ENCODE assay signal across 22 mouse cellular contexts in genomic region chr9:86991758-86992157, GRCm38 (mm10). TPM values are rescaled to one million over a fixed set of nuclear protein-coding genes. Genes with fewer than 3 reads are reported as not detected.
"Had no signal": no experiment of that assay in that cellular context is flagged by ENCODE, and none has a peak within 500 bp of the region (broad histone marks: within the 10 kb centered on the region; RNA-seq: fewer than 3 reads in every experiment).

No protein-coding gene starts in this region.

- H3K27ac ChIP-seq: midbrain, embryonic 10.5 days; midbrain, embryonic 12.5 days; neural tube, embryonic 12.5 days; stomach, embryonic 15.5 days; stomach, postnatal 0 days had no signal

- H3K9me3 ChIP-seq: midbrain, embryonic 10.5 days; midbrain, embryonic 12.5 days; neural tube, embryonic 12.5 days; stomach, embryonic 15.5 days had no signal

- H3K9ac ChIP-seq: lung, embryonic 14.5 days; midbrain, embryonic 12.5 days; neural tube, embryonic 12.5 days; stomach, embryonic 15.5 days had no signal

- H3K27me3 ChIP-seq: midbrain, embryonic 12.5 days; neural tube, embryonic 12.5 days; stomach, embryonic 15.5 days had no signal

- H3K4me3 ChIP-seq: midbrain, embryonic 10.5 days; midbrain, embryonic 12.5 days; myocyte; neural tube, embryonic 12.5 days; stomach, embryonic 15.5 days had no signal

- DNase-seq: lung, adult 18-20 months; lung, postnatal 10 days; lung, postnatal 4 days; midbrain, embryonic 14.5 days; right cerebral cortex, postnatal 14 days; thymus, adult 2 months; thymus, postnatal 25 days; thymus, postnatal 4 days had no signal

- H3K36me3 ChIP-seq: midbrain, embryonic 10.5 days; midbrain, embryonic 12.5 days; neural tube, embryonic 12.5 days; stomach, embryonic 15.5 days had no signal

- H3K4me1 ChIP-seq: midbrain, embryonic 10.5 days; midbrain, embryonic 12.5 days; neural tube, embryonic 12.5 days; stomach, embryonic 15.5 days had no signal

RNA-seq across cellular contexts. Expression of gene Ripply2, which starts 23.6 kb away (rescaled TPM):
- total RNA-seq: megakaryocyte, adult 5-6 weeks; megakaryocyte-erythroid progenitor cell, adult 5-6 weeks; neutrophil, adult 5-6 weeks had no signal
- polyA plus RNA-seq: lung, embryonic 14.5 days; lung, embryonic 16.5 days; myocyte; spleen, adult 2 months; testis, adult 2 months; urinary bladder, adult 2 months had no signal
